Mouse (Mus musculus) MEL (cell line): ENCODE measurements around the gene Atrnl1. TPM values are rescaled to one million over a fixed set of nuclear protein-coding genes. Genes with fewer than 3 reads are reported as not detected.
"Not testable (repeated sequence)": the region's sequence is repeated elsewhere in the genome, so short reads cannot be mapped to it uniquely, and the experiment has no call there.

Source experiments
- DNase-seq: peaks from one replicate; pipeline ENCODE4 v3.0.0; 2011; ENCODE audit warnings: low read depth, low spot score
- H3K27ac ChIP-seq: 2 replicates; pipeline ENCODE4 v1.5.1; 2012; ENCODE audit warnings: low read depth, mild to moderate bottlenecking, control low read depth, low read length, moderate library complexity; ENCODE audit not compliant: control insufficient read depth
- H3K27me3 ChIP-seq, 2 experiments: fragments of 150-350 bp in 1 of 2; sonication (generic) in 1 of 2; 2 replicates each; pipeline ENCODE4 v1.6.1; 2012; ENCODE audit warnings: low read length in 2 of 2, mild to moderate bottlenecking in 2 of 2, improper control_type of control experiment in 1 of 2, moderate library complexity in 1 of 2; ENCODE audit not compliant: insufficient read depth in 2 of 2, control insufficient read depth in 1 of 2
- H3K36me3 ChIP-seq, 2 experiments: 2 replicates each; pipeline ENCODE4 v1.6.1; 2012 to 2014; ENCODE audit warnings: low read length in 2 of 2, improper control_type of control experiment in 1 of 2, inconsistent platforms in 1 of 2, mild to moderate bottlenecking in 1 of 2; ENCODE audit not compliant: insufficient read depth in 2 of 2, control insufficient read depth in 1 of 2
- H3K4me1 ChIP-seq, 2 experiments: fragments of 150-350 bp in 1 of 2; sonication (generic) in 1 of 2; 2 replicates each; pipeline ENCODE4 v1.6.1; 2012; ENCODE audit warnings: low read length in 2 of 2, improper control_type of control experiment in 1 of 2, mild to moderate bottlenecking in 1 of 2; ENCODE audit not compliant: insufficient read depth in 2 of 2, control insufficient read depth in 1 of 2
- H3K4me3 ChIP-seq, 2 experiments: fragments of 150-350 bp in 1 of 2; sonication (generic) in 1 of 2; 2 replicates each; pipeline ENCODE4 v1.5.1; 2012; ENCODE audit warnings: low read depth in 2 of 2, low read length in 2 of 2, mild to moderate bottlenecking in 2 of 2, moderate library complexity in 2 of 2, control low read depth in 1 of 2, improper control_type of control experiment in 1 of 2; ENCODE audit not compliant: control insufficient read depth in 1 of 2, insufficient read depth in 1 of 2
- H3K79me2 ChIP-seq: 2 replicates; pipeline ENCODE4 v1.6.1; 2012; ENCODE audit warnings: mild to moderate bottlenecking, low read length, moderate library complexity; ENCODE audit not compliant: control insufficient read depth, poor library complexity, insufficient read depth
- H3K9ac ChIP-seq: 2 replicates; pipeline ENCODE4 v1.6.1; 2012; ENCODE audit warnings: low read depth, mild to moderate bottlenecking, control low read depth, low read length, moderate library complexity; ENCODE audit not compliant: control insufficient read depth, poor library complexity, severe bottlenecking
- H3K9me3 ChIP-seq: fragments of 150-350 bp; sonication (generic); replicated peaks from 2 replicates; pipeline ENCODE4 v1.6.1; 2012; ENCODE audit warnings: mild to moderate bottlenecking, low read length, improper control_type of control experiment, moderate library complexity; ENCODE audit not compliant: insufficient read depth
- CHD2 ChIP-seq: IDR thresholded peaks from 2 replicates; pipeline ENCODE4 v1.6.1; 2011; ENCODE audit warnings: low read length, improper control_type of control experiment
- CTCF ChIP-seq, 3 experiments: IDR thresholded peaks in 2 of 3; conservative IDR thresholded peaks in 1 of 3; 2 replicates each; pipeline ENCODE4 v1.5.1; 2011 to 2012; ENCODE audit warnings: low read length in 3 of 3, low read depth in 2 of 3, mild to moderate bottlenecking in 2 of 3, improper control_type of control experiment in 1 of 3, inconsistent platforms in 1 of 3, mixed read lengths in 1 of 3, moderate library complexity in 1 of 3; ENCODE audit not compliant: control insufficient read depth in 1 of 3, insufficient read depth in 1 of 3, poor library complexity in 1 of 3, severe bottlenecking in 1 of 3
- EP300 ChIP-seq, 2 experiments: IDR thresholded peaks; 2 replicates each; pipeline ENCODE4 v1.6.1; 2011; ENCODE audit warnings: improper control_type of control experiment in 2 of 2, low read length in 2 of 2, low read depth in 1 of 2, mild to moderate bottlenecking in 1 of 2
- GATA1 ChIP-seq: IDR thresholded peaks from 2 replicates; pipeline ENCODE4 v1.6.1; 2011; ENCODE audit warnings: low read depth, low read length, improper control_type of control experiment
- JUND ChIP-seq: IDR thresholded peaks from 2 replicates; pipeline ENCODE4 v1.6.1; 2011; ENCODE audit warnings: low read depth, mild to moderate bottlenecking, improper control_type of control experiment, low read length
- MAFK ChIP-seq: IDR thresholded peaks from 2 replicates; pipeline ENCODE4 v1.6.1; 2011; ENCODE audit warnings: low read depth, mild to moderate bottlenecking, low read length, improper control_type of control experiment, borderline replicate concordance
- MAZ ChIP-seq: IDR thresholded peaks from 2 replicates; pipeline ENCODE4 v1.6.1; 2012; ENCODE audit warnings: low read depth, mild to moderate bottlenecking, inconsistent platforms, low read length, improper control_type of control experiment
- MEF2A ChIP-seq: IDR thresholded peaks from 2 replicates; pipeline ENCODE4 v1.6.1; 2014; ENCODE audit warnings: low read depth, mild to moderate bottlenecking, inconsistent platforms, low read length, improper control_type of control experiment; ENCODE audit not compliant: poor library complexity, insufficient replicate concordance, severe bottlenecking; ENCODE audit errors: extremely low read depth
- MYC ChIP-seq: IDR thresholded peaks from 2 replicates; pipeline ENCODE4 v1.6.1; 2011; ENCODE audit warnings: low read depth, mild to moderate bottlenecking, low read length, improper control_type of control experiment, moderate library complexity
- NRF1 ChIP-seq: IDR thresholded peaks from 2 replicates; pipeline ENCODE4 v1.6.1; 2014; ENCODE audit warnings: low read depth, mild to moderate bottlenecking, inconsistent platforms, low read length, improper control_type of control experiment, moderate library complexity; ENCODE audit not compliant: poor library complexity, insufficient read depth, severe bottlenecking
- POLR2AphosphoS2 ChIP-seq: IDR thresholded peaks from 2 replicates; pipeline ENCODE4 v1.6.1; 2011; ENCODE audit warnings: low read length, improper control_type of control experiment
- POLR2AphosphoS5 ChIP-seq: IDR thresholded peaks from 2 replicates; pipeline ENCODE4 v1.6.1; 2012; ENCODE audit warnings: low read depth, borderline replicate concordance, mild to moderate bottlenecking, inconsistent platforms, low read length, moderate library complexity, mixed read lengths
- RAD21 ChIP-seq: IDR thresholded peaks from 2 replicates; pipeline ENCODE4 v1.6.1; 2011; ENCODE audit warnings: mild to moderate bottlenecking, low read depth, low read length, improper control_type of control experiment
- SIN3A ChIP-seq: IDR thresholded peaks from 2 replicates; pipeline ENCODE4 v1.6.1; 2012; ENCODE audit warnings: low read length, improper control_type of control experiment, inconsistent platforms
- SMC3 ChIP-seq: IDR thresholded peaks from 2 replicates; pipeline ENCODE4 v1.6.1; 2011; ENCODE audit warnings: low read depth, low read length, improper control_type of control experiment
- TAL1 ChIP-seq: IDR thresholded peaks from 2 replicates; pipeline ENCODE4 v1.6.1; 2012; ENCODE audit warnings: mild to moderate bottlenecking, inconsistent platforms, low read length, moderate library complexity, mixed read lengths
- UBTF ChIP-seq: IDR thresholded peaks from 2 replicates; pipeline ENCODE4 v1.6.1; 2012; ENCODE audit warnings: low read depth, mild to moderate bottlenecking, inconsistent platforms, low read length, improper control_type of control experiment, moderate library complexity, borderline replicate concordance; ENCODE audit not compliant: insufficient read depth
- USF1 ChIP-seq: IDR thresholded peaks from 2 replicates; pipeline ENCODE4 v1.6.1; 2014; ENCODE audit warnings: low read depth, mild to moderate bottlenecking, inconsistent platforms, low read length, improper control_type of control experiment, moderate library complexity
- ZC3H11A ChIP-seq: IDR thresholded peaks from 2 replicates; pipeline ENCODE4 v1.6.1; 2012; ENCODE audit warnings: low read depth, mild to moderate bottlenecking, inconsistent platforms, low read length, improper control_type of control experiment
- ZNF384 ChIP-seq: IDR thresholded peaks from 2 replicates; pipeline ENCODE4 v1.6.1; 2012; ENCODE audit warnings: low read depth, mild to moderate bottlenecking, inconsistent platforms, low read length, improper control_type of control experiment
- polyA plus RNA-seq, 2 experiments: library from polyadenylated mRNA; stranded (reverse) in 1 of 2; unstranded in 1 of 2; fragments of >175 nt in 1 of 2; fragments of >200 nt in 1 of 2; gene quantifications; 2 replicates each; pipeline versions ENCODE4 v1.2.1 to v1.2.4; 2012; ENCODE audit warnings: low replicate concordance in 2 of 2, low read depth in 1 of 2; ENCODE audit not compliant: insufficient read length in 2 of 2, insufficient read depth in 1 of 2, missing spikeins in 1 of 2
- total RNA-seq: library from RNA; depleted of rRNA; stranded (reverse); fragments of 300-350 nt; gene quantifications from 2 replicates; pipeline ENCODE4 v1.2.3, GENCODE M21; 2012

Gene Atrnl1
- total and polyA plus RNA-seq, 3 experiments: 6.4 to 8.2 TPM; not detected in 1

DNA sequence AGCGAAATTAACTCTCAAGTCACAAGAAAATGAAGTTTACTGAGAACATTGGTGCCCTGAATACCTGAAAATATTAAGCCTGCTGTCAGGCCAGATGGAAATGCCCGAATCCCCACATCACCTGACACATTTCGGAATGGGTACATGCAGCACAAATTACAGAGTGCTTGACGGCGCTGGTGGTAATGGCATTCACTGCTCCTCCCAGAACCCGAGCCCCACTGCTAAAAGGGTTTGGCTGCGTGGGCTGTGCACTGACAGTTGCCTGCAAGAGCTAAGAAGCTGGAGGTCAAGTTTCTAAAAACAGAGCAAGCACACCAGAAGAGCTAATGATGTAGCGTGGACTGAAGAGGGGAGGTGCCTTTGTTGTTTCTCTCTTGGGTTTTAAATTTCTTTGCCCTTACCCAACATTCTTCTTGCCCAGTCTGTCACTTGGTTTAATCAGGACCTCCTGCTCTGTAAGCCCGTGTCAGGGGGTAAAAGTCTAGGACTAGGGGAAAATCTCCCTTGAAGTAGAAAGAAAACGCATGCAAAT, 377.8 kb downstream of the Atrnl1 start:
- Histone ChIP-seq H3K36me3 (no peaks in the 10 kb centered on the region), H3K27me3 (no peaks in the 10 kb centered on the region), H3K4me3 (no peak overlapping the region), H3K9me3 (no peaks in the 10 kb centered on the region), H3K27ac (no peak overlapping the region), H3K4me1 (no peaks in the 10 kb centered on the region), H3K9ac (no peak overlapping the region), H3K79me2 (no peaks in the 10 kb centered on the region)
- TF ChIP-seq SIN3A (no peak), MEF2A (no peak), NRF1 (no peak), GATA1 (no peak), POLR2AphosphoS2 (no peak)
- no peak for DNase-seq

- H3K4me1 ChIP-seq: no peaks in the 10 kb centered on the region
- no peaks in the 10 kb centered on the region for H3K79me2 ChIP-seq
- no peak for DNase-seq
- H3K9ac ChIP-seq: no peak overlapping the region
- H3K36me3 ChIP-seq: no peaks in the 10 kb centered on the region
- H3K27ac ChIP-seq: no peak overlapping the region
- H3K4me3 ChIP-seq: no peak overlapping the region
- H3K9me3 ChIP-seq: no peaks in the 10 kb centered on the region
- TF ChIP-seq JUND (no peak), CHD2 (no peak), TAL1 (no peak), MEF2A (no peak), RAD21 (no peak), POLR2AphosphoS5 (no peak), ZC3H11A (no peak), NRF1 (no peak), USF1 (no peak), CTCF (IDR thresholded peaks at IDR 0.05 in 2 of 3, conservative IDR thresholded peaks at IDR 0.05 in 1 of 3; ENCODE audit: control insufficient read depth in 1 of 3, insufficient read depth in 1 of 3, low read depth in 2 of 3, low read length in 3 of 3, poor library complexity in 1 of 3, severe bottlenecking in 1 of 3) (no peak), MAFK (no peak), ZNF384 (no peak), EP300 (IDR thresholded peaks at IDR 0.05; ENCODE audit: low read depth in 1 of 2, low read length in 2 of 2) (no peak), MAZ (no peak), SMC3 (no peak), POLR2AphosphoS2 (no peak), MYC (no peak), UBTF (no peak)
- H3K27me3 ChIP-seq: no peaks in the 10 kb centered on the region
Measured at GRCm38 (mm10) chr19:57991099-57991760, 380.4 kb downstream of the Atrnl1 start.

DNA sequence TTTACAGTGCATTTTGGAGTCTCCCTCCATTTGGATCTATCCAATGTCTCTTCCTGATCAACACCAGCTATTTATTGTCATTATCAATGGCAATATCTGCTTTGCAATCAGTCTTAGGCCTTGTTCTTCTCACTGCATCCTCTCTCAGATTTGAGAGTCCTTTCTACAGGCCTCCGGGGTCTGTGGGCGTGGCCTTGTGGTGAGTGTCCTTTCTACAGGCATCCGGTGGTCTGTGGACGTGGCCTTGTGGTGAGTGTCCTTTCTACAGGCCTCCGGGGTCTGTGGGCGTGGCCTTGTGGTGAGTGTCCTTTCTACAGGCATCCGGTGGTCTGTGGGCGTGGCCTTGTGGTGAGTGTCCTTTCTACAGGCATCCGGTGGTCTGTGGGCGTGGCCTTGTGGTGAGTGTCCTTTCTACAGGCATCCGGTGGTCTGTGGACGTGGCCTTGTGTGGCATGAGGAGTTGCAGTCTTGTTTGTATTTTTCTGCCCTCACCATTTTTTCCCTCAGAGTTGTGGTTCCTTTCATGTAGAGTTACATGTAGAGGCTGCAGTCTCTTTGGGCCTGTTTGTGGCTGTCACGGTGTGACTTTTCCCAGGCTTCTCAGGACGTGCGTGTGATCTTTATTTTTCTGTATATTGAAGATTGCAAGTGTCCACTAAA, 383.5 kb downstream of the Atrnl1 start:
- not testable (repeated sequence) for DNase-seq, H3K9me3 ChIP-seq, H3K27me3 ChIP-seq, H3K36me3 ChIP-seq, H3K4me1 ChIP-seq, H3K79me2 ChIP-seq, H3K27ac ChIP-seq, H3K9ac ChIP-seq, H3K4me3 ChIP-seq
